Mouse (Mus musculus): ENCODE data around the gene Gnao1.

DNA sequence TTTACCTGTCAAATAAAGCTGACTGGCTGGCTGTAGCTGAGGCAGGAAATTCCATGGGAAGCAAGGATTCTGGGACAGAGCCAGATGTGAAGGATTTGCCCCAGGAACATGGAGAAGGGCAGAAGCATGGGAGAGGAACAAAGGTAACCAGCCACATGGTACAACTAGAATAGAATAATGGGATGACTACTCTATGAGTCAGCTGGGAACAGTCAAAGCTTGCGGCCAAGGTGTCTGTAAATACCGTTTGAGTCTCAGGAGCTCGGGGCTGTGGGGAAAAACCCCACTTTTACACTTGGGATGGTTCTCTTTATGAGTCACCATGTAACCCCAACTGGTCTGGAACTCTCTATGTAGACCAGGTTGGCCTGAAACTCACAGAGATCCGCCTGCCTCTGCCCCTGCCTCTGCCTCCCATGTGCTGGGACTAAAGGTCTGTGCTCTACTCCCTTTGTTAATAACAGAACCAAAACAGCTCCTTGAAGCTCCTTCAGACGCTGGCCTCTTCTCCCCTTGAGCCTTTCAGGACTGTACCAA lies 172.0 kb downstream of the Gnao1 start:
- no peak for TF ChIP-seq POLR2A (IDR thresholded peaks at IDR 0.05; ENCODE audit: extremely low read depth, insufficient read depth, low read length)
- TF ChIP-seq CTCF (IDR thresholded peaks at IDR 0.05; ENCODE audit: extremely low read depth, insufficient read depth, low read length), result no peak

All from cortical plate, adult 2 months (tissue).